Mouse (Mus musculus) heart, postnatal 36 days (tissue): Measurements from ENCODE around the gene Lrrc23. TPM values are rescaled to one million over a fixed set of nuclear protein-coding genes. Genes with fewer than 3 reads are reported as not detected.
"Not testable (repeated sequence)": the region's sequence is repeated elsewhere in the genome, so short reads cannot be mapped to it uniquely, and the experiment has no call there.

Experiments
- DNase-seq, 2 experiments: peaks; one replicate each; pipeline ENCODE4 v3.0.0; 2021 to 2022
- intact Hi-C: fragments of 180-260 bp; cut with DNase I; formaldehyde crosslinking; loops from one replicate; pipeline ENCODE4 v1.15.1; 2025
- total RNA-seq, 2 experiments: library from RNA; stranded (reverse); gene quantifications; 2 replicates each; pipeline ENCODE4 v1.2.3; 2021

The Lrrc23 gene
- total RNA-seq, 2 experiments from 2014 or later: not detected

DNA sequence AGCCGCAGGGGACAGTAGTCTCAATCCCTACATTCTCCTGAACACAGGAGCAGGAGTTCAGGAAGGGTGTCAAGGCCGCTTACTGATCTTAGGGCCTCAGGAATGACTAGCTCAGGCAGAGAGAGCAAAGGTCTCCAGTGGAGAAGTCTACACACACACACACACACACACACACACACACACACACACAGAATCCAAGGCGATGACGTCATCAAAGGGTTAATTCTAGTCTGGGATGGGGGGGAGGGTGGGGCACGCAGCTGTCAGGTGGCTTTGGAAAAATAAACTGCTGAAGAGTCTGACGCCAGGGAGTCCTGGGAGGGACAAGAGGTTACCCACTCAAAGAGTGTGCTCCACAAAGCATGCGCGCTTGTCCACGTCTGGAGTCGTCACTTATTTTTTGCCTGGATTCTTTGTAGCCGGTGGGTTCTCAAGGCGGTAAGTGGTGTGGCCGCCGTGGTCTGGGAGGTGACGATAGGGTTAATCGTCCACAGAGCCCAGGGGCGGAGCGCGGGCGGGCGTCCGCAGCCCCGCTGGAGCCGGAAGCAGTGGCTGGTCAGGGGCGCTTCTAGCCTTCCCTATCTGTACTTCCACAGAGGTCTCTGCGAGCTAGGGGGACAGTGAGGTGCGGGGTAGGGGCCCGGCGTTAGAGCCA lies 29.0 kb upstream of the Lrrc23 start, which contains the start of gene Spsb2:
TSS of gene Spsb2 (plus strand) at position 304 of the 655 bp plus-strand sequence.
- intact Hi-C loops: loop anchor here (5.0 kb wide), 1 partner anchor 106 kb away; no protein-coding TSS in a partner anchor

GRCm38 (mm10) chr6:124807986-124808357 lies 28.4 kb upstream of the Lrrc23 start:
- no peak for DNase-seq
- intact Hi-C loops: loop anchor here (5.0 kb wide), 1 partner anchor 106 kb away; no protein-coding TSS in a partner anchor

More for the DNA sequence above, 29.0 kb upstream of the Lrrc23 start, which contains the start of gene Spsb2:
- DNase-seq: peak; percentile 77 to 79

- DNase-seq: no peak
- intact Hi-C loops: loop anchor here (5.0 kb wide), 1 partner anchor 105 kb away; no protein-coding TSS in a partner anchor
These were observed 27.8 kb upstream of the Lrrc23 start for GRCm38 (mm10) chr6:124807366-124807765.

GRCm38 (mm10) chr6:124806446-124807140 lies 27.1 kb upstream of the Lrrc23 start:
- intact Hi-C loops: loop anchor here (5.0 kb wide), 1 partner anchor 104 kb away; no protein-coding TSS in a partner anchor

DNA sequence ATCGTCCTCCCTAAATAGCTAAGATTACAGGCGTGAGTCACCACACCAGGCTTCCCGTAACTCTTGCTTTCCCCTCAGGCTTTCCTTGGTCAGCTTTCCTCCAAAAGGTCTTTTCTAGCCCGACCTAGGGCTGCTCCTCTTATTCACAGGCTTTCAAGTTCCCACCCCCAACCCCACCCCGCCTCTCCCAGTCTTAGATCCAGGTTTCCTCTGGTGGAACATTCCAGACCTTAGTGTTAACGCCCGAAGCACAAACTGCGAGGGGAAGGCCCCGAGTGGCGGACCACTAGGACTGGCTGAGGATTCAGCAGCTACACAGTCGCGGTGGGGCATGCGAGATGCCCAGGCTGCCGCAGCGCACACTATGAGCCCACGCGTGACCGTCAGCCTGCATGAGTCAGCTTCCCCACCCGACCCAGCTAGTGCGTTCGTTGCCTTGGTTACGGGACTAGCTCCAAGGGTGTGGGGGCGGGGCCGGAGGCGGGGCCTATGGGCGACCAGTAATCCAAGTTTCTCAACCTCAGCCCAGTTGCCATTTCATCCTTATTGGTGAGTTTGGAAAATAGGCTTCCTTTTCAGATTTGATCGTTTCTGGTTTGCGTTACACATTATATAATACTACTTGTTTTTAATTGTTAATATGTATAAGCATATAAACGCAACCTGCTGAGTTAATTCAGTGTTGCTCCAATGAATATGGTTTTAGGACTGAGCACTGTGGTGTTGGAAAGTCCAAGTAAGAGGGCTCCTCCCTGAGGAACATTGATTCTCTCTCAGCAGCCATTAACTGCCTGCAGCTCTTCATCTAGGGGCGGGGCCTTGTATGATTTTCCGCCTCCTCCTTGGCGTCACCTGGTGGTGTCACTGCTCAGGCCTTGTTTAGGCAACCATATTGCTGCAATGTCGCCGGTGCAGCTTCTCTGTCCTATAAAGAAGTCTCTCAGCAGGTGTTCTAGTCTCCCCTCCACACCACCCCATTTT lies 26.1 kb upstream of the Lrrc23 start:
- DNase-seq: peak; percentile 94 to 95

More at GRCm38 (mm10) chr6:124806446-124807140, 27.1 kb upstream of the Lrrc23 start:
- no peak for DNase-seq

DNA sequence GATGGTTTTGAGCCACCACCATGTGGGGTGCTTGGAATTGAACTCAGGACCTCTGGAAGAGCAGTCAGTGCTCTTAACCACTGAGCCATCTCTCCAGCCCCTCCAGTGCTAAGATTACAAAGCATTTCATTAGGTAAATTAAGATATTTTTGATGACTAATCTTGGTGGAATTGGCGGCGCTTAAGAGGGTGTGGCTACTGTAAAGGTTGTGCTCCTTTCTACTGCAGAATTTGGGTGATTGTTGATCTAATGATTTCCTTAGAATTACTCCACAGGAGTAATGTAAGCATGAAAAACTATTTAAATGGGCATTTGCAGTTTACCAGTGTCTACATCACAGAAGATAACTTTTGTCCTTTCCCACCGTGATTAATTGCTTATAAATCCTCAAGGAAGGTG lies 24.8 kb upstream of the Lrrc23 start:
- no peak for DNase-seq
- intact Hi-C loops: loop anchor here (2.0 kb wide), 1 partner anchor 48 kb away; the partner anchor contains the start of genes Atn1 and Gm45234

More for the DNA sequence above, 26.1 kb upstream of the Lrrc23 start:
- intact Hi-C loops: loop anchor here (1.0 to 5.0 kb wide), 3 partner anchors 10 to 103 kb away; partner anchors contain the start of genes Atn1 and Gm45234

DNA sequence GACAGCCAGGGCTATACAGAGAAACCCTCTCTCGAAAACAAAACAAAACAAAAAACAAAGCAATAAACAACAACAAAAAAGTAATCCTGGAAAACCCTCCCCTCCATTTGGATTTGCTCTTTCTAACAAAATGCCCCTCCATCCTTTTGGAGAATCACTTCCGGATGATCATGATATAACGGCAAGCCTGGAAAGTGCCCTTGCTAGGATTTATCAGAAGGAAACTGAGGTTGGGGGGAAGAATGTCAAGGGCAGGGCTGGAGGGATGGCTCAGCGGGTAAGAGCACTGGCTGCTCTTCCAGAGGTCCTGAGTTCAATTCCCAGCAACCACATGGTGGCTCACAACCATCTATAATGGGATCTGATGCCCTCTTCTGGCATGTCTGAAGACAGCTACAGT lies 24.2 kb upstream of the Lrrc23 start:
- intact Hi-C loops: loop anchor here (2.0 kb wide), 1 partner anchor 47 kb away; the partner anchor contains the start of genes Atn1 and Gm45234
- DNase-seq: not testable (repeated sequence)

GRCm38 (mm10) chr6:124803061-124803460 lies 23.5 kb upstream of the Lrrc23 start:
- intact Hi-C loops: no loop called here
- DNase-seq: no peak

DNA sequence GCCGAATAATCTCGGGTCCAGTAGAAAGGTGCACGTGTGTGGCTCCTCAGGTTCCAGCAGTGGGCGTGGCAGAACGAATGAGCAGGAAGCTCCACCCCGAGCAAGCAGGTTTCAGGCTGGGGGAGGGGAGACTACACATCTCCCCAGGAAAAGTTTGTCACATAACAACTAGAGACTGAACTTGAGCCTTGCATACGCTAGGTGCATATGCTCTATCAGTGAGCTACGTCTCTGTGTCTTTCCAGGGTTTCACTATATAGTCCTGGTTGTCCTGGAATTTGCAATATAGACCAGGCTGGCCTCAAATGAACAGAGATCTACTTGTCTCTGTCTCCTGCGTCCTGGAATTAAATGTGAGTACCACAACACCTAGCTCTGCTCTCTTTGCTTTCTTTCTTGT lies 22.9 kb upstream of the Lrrc23 start:
- DNase-seq, intact Hi-C loops: not testable (repeated sequence)

DNA sequence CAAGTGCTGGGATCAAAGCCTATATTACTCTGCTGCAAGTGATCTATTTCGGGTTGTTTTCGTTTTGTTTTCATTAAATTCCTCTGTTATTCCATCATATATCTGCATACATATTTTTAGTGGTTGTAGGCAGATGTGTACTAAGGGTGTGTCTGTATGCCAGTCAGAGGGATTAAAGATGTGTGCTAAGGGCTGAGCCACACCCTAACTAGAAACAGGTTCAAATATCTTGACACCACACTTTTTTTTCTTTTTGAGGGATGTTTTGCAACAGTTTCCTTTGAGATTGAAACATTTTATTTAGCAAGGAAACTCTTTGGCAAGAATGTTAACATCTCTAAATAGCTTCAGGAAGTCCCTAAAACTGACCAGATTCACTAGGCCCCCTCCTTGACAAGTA lies 16.7 kb upstream of the Lrrc23 start:
- intact Hi-C loops: no loop called here
- no peak for DNase-seq

GRCm38 (mm10) chr6:124795781-124796180 lies 16.3 kb upstream of the Lrrc23 start:
- intact Hi-C loops: loop anchor here (1.0 kb wide), 1 partner anchor 10 kb away; no protein-coding TSS in a partner anchor
- DNase-seq: no peak

DNA sequence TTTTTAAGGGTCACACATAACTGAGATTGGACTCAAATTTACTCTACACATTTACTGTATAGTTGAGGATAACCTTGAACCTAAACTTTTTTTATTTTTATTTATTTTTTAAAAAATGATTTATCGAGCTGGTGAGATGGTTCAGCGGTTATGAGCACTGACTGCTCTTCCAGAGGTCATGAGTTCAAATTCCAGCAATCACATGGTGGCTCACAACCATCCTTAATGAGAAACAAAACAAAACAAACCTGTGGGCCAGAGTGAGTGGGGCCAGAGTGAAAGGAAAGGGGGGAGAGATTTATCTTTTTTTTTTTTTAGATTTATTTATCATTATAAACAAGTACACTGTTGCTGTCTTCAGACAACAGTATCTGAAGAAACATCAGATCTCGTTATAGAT lies 12.4 kb upstream of the Lrrc23 start:
- intact Hi-C loops: no loop called here
- DNase-seq: no peak

- intact Hi-C loops: no loop called here
These were observed 10.6 kb upstream of the Lrrc23 start for GRCm38 (mm10) chr6:124790121-124790520.

DNA sequence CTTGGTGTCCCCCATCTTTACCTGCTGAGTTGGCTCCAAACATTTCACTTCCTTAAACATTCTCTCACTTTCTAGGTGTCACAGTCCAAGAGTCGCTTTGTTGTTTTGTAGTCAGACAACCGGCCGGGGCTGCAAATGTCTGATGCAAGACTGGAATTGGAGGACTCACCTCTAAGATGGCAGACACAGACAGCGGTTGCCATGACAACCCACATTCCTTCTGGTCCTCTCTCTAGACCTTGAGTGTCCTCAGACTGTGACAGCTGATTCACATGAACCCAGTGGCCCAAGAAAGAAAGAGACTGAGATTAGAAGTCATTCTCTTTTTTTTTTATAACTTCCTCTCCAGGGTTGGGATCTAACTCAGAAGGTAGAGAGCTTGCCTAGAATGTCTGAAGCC lies 10.0 kb upstream of the Lrrc23 start:
- no peak for DNase-seq
- intact Hi-C loops: no loop called here

More at GRCm38 (mm10) chr6:124790121-124790520, 10.6 kb upstream of the Lrrc23 start:
- no peak for DNase-seq

DNA sequence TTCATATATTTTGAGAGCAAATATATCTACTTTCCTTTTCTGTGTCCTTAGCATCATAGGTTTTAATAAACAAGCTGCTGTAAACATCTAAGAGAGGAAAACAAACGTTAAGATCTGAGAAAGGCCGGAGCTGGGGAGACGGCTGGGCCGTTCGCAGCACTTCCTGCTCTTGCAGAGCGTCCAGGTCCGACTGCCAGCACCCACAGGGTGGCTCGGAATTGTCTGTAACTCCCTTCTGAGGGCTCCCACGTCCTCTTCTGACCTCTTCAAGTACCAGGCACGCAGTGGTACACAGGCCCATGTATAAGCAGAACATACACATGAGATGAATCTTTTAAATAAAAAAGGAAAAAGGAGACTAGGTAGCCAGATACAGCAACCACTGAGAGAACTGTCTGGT lies 8.2 kb upstream of the Lrrc23 start:
- intact Hi-C loops: no loop called here
- no peak for DNase-seq

- no peak for DNase-seq
- intact Hi-C loops: no loop called here
These were observed 7.4 kb upstream of the Lrrc23 start for GRCm38 (mm10) chr6:124786756-124787420.

- intact Hi-C loops: no loop called here
- peak in 1 of 2 experiments; percentile 32 for DNase-seq
These were observed 2.9 kb upstream of the Lrrc23 start for GRCm38 (mm10) chr6:124782436-124782835.

- intact Hi-C loops: no loop called here
- DNase-seq: no peak
These were observed 1.4 kb upstream of the Lrrc23 start for GRCm38 (mm10) chr6:124780917-124781316.

DNA sequence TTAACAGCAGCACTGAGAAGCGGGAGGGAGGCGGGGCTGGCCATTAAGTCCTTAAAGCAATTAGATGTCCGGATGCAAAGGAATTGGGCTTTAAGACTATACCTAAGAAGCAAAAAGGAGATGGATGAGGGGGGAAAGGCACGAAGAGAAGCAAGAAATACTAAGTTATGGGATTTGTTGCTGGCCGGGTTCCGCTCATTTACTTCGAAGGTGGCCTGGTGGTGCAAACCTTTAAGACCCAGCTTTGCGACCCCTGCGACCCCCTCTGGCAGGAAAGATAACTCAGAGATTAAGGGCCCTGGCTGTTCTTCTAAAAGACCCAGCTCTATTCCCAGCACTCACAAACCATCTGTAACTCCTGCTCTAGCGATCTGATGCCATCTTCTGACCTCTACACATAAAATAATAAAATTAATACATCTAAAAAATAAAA lies 473 bp upstream of the Lrrc23 start:
- intact Hi-C loops: no loop called here
- no peak for DNase-seq

DNA sequence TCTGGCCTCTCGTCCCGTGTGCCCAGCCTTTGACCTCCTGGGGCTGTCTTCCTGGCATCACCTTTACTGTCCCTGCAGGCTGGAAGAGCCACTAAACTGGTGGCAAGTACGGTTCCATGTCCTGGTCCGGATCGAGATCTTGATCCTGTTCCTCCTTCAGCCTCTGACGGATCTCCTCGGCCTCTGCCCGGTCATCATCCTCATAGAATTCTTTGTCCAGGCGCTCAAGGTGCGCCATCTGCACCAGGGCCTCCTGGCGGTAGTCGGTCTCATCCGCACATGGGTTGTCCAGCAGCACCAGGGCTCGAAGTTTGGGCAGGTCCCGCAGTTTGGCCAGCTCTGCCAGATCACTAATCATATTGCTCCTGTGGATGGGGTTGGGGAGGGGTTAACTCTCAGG lies 9.0 kb downstream of the Lrrc23 start:
- intact Hi-C loops: no loop called here
- no peak for DNase-seq
